Mouse (Mus musculus) forebrain, embryonic 12.5 days (tissue): ENCODE data around the gene Gm10570. TPM values are rescaled to one million over a fixed set of nuclear protein-coding genes. Genes with fewer than 3 reads are reported as not detected.

ENCODE experiments used
- ATAC-seq: fragments of 200-750 bp; cut with Nextera tagmentation; 2 replicates; pipeline ENCODE4 v1.8.0; 2017; ENCODE audit warnings: moderate TSS enrichment; ENCODE audit not compliant: low FRiP score
- H3K27ac ChIP-seq: fragments of 300-500 bp; sonication (generic); 2 replicates; pipeline ENCODE4 v1.5.1; 2016; ENCODE audit warnings: mild to moderate bottlenecking
- H3K27me3 ChIP-seq: fragments of 300-500 bp; sonication (generic); 2 replicates; pipeline ENCODE4 v1.6.1; 2016; ENCODE audit warnings: mild to moderate bottlenecking
- H3K36me3 ChIP-seq: fragments of 300-500 bp; sonication (generic); replicated peaks from 2 replicates; pipeline ENCODE4 v1.6.1; 2016; ENCODE audit warnings: mild to moderate bottlenecking
- H3K4me1 ChIP-seq: fragments of 300-500 bp; sonication (generic); 2 replicates; pipeline ENCODE4 v1.6.1; 2016
- H3K4me2 ChIP-seq: fragments of 300-500 bp; sonication (generic); 2 replicates; pipeline ENCODE4 v1.6.1; 2016; ENCODE audit warnings: mild to moderate bottlenecking, moderate library complexity
- H3K4me3 ChIP-seq: fragments of 300-500 bp; sonication (generic); replicated peaks from 2 replicates; pipeline ENCODE4 v1.5.1; 2016; ENCODE audit warnings: mild to moderate bottlenecking
- H3K9ac ChIP-seq: fragments of 300-500 bp; sonication (generic); 2 replicates; pipeline ENCODE4 v1.6.1; 2016; ENCODE audit warnings: mild to moderate bottlenecking
- H3K9me3 ChIP-seq: fragments of 300-500 bp; sonication (generic); 2 replicates; pipeline ENCODE4 v1.6.1; 2016
- WGBS: fragments of 180-500 bp; shearing (Covaris S2); methylation state at CpG from one replicate; pipeline ENCODE4 v1.1.7; 2016; 5-methylcytosine and 5-hydroxymethylcytosine counted together
- polyA plus RNA-seq: library from polyadenylated mRNA; unstranded; fragments of >200 nt; fragmentation: Nextera tagmentation; extraction: Ambion mirVana; gene quantifications from 2 replicates; pipeline ENCODE4 v1.2.1, GENCODE M21; 2016

Gene Gm10570
- not detected in 2 replicates for polyA plus RNA-seq

- H3K9ac ChIP-seq: peak within 1 kb of the TSS; percentile 56
- H3K4me3 ChIP-seq: peak within 1 kb of the TSS; percentile 50
- H3K27me3 ChIP-seq: peaks cover 62% of the 10 kb centered on the region
- H3K9me3 ChIP-seq: no peaks in the 10 kb centered on the region
- under 1% methylated on average over 52 of the region's 52 CpGs for WGBS
- peak within 1 kb of the TSS; percentile 97 for H3K4me2 ChIP-seq
- peak; percentile 63 for ATAC-seq
- H3K36me3 ChIP-seq: peaks cover 4% of the 10 kb centered on the region; the same call in 1 of the 2 replicates
- peaks cover 19% of the 10 kb centered on the region for H3K4me1 ChIP-seq
- H3K27ac ChIP-seq: no peak within 1 kb of the TSS
Observed at GRCm38 (mm10) chr4:130308231-130309081, at the start of gene Gm10570, which contains the start of gene Fabp3. Gene Gm10570, minus strand, starts transcription at chr4:130308674. Gene Fabp3, plus strand, starts transcription at chr4:130308595.

DNA sequence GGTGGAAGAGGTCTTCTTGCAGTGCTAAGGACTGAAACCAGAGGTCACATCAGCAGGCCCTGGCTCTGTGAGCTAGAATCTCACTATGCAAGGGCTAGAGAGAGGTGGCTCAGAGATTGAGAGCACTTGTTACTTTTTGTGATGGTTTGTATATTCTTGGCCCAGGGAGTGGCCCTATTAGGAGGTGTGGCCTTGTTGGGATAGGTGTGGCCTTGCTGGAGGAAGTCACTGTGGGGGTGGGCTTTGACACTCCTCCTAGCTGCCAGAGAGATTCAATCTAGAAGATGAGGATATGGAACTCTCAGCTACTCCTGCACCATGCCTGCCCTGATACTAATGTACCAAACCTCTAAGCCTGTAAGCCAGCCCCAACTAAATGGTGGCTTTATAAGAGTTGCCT is 49.5 kb upstream of the Gm10570 start:
- Histone ChIP-seq H3K4me2 (no peak overlapping the region), H3K9me3 (no peaks in the 10 kb centered on the region), H3K9ac (no peak overlapping the region), H3K4me1 (peaks cover 22% of the 10 kb centered on the region), H3K27me3 (no peaks in the 10 kb centered on the region), H3K27ac (no peak overlapping the region), H3K4me3 (no peak overlapping the region), H3K36me3 (peaks cover 31% of the 10 kb centered on the region)
- ATAC-seq: no peak

DNA sequence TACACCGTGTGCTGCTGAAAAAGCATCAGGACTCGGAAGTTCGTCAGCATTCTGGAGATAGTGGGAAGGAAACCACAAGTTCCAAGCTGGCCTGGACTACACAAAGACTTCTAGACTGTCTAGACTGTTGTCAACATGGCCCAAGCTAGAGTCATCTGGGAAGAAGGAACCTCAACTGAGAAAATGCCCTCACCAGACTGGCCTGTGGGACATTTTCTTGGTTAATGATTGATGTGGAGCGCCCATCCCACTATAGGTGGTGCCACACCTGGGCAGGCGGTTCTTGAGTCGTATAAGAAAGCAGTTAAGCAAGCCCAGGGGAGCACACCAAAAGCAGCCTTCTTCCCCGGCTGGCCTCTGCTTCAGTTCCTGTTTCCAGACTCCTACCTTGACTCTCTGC is 44.1 kb upstream of the Gm10570 start:
- no peaks in the 10 kb centered on the region for H3K4me1 ChIP-seq
- no peaks in the 10 kb centered on the region for H3K9me3 ChIP-seq
- H3K36me3 ChIP-seq: peaks cover 73% of the 10 kb centered on the region
- no peaks in the 10 kb centered on the region for H3K27me3 ChIP-seq
- H3K27ac ChIP-seq: no peak overlapping the region
- no peak overlapping the region for H3K4me3 ChIP-seq
- 93% methylated on average over 7 of the region's 7 CpGs for WGBS
- H3K4me2 ChIP-seq: no peak overlapping the region
- no peak for ATAC-seq
- H3K9ac ChIP-seq: no peak overlapping the region

DNA sequence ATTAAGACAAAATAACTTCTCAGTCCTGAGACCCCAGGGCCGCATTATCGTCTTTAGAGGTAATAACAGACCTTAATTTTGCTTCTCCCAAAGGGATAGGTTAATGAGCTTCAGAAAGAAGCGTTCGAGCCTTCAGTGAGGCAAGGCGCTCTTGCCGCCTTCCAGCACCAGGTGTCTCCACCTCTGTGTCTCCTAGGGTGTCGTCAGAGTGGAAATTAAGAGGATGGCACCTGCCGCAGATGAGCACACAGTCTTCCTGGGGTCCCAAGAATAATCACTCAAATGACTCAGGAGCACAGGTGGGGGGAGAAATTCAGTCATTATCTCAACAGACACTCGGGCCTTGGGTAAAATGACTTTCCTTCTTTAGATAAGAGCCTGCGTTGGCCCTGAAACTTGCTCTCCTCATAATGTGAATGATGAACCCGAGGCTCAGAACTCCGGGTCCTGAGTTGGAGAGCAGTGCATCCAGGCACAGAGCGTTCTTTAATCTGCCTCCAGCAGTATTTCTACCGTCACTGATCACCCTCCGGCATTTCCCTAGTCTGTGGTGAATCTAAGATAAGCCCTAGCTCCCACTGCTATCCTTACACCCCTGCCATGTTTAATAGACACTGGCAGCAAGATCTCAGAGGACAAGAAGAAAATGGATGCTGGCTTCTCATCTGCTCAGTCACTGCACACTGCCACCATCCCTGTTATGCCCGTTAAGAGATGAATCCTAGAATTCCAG is 42.4 kb upstream of the Gm10570 start:
- 89% methylated on average over 16 of the region's 16 CpGs for WGBS
- H3K36me3 ChIP-seq: peaks cover 74% of the 10 kb centered on the region
- ATAC-seq: no peak

GRCm38 (mm10) chr4:130349666-130350065 is 41.2 kb upstream of the Gm10570 start:
- no peak overlapping the region for H3K27ac ChIP-seq
- no peaks in the 10 kb centered on the region for H3K9me3 ChIP-seq
- WGBS: 95% methylated on average over 6 of the region's 6 CpGs
- no peak overlapping the region for H3K4me2 ChIP-seq
- H3K36me3 ChIP-seq: peaks cover 74% of the 10 kb centered on the region
- no peak overlapping the region for H3K4me3 ChIP-seq
- H3K9ac ChIP-seq: no peak overlapping the region
- H3K27me3 ChIP-seq: no peaks in the 10 kb centered on the region
- no peaks in the 10 kb centered on the region for H3K4me1 ChIP-seq
- no peak for ATAC-seq

More for the DNA sequence above, 42.4 kb upstream of the Gm10570 start:
- H3K4me2 ChIP-seq: no peak overlapping the region
- no peak overlapping the region for H3K4me3 ChIP-seq
- no peaks in the 10 kb centered on the region for H3K27me3 ChIP-seq
- H3K9ac ChIP-seq: no peak overlapping the region
- no peaks in the 10 kb centered on the region for H3K9me3 ChIP-seq
- no peaks in the 10 kb centered on the region for H3K4me1 ChIP-seq
- H3K27ac ChIP-seq: no peak overlapping the region

DNA sequence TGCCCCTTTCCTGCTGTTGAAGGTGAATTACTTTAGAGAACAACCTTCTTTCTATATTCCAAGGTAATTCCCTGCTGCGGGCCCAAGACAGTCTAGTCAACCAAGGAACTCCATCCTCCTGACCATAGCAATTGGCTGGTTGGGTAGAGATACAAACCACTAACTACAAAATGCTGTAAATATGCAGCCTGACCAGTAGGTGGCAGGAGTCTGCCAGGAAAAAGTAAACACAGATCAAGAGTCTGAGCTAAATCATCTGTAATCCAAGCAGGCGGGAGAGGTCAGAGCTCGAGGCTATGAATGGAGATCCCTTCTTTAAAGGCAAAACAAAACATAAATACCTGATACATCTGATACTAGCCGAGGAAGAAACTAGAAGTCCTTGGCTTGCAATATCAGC is 33.2 kb upstream of the Gm10570 start:
- H3K9ac ChIP-seq: no peak overlapping the region
- H3K36me3 ChIP-seq: peaks cover 32% of the 10 kb centered on the region
- H3K4me1 ChIP-seq: no peaks in the 10 kb centered on the region
- H3K9me3 ChIP-seq: no peaks in the 10 kb centered on the region
- no peak overlapping the region for H3K27ac ChIP-seq
- no peaks in the 10 kb centered on the region for H3K27me3 ChIP-seq
- no peak overlapping the region for H3K4me2 ChIP-seq
- H3K4me3 ChIP-seq: no peak overlapping the region
- ATAC-seq: peak; percentile 17; the same call in 1 of the 2 replicates
- 22% methylated on average over 4 of the region's 4 CpGs for WGBS

DNA sequence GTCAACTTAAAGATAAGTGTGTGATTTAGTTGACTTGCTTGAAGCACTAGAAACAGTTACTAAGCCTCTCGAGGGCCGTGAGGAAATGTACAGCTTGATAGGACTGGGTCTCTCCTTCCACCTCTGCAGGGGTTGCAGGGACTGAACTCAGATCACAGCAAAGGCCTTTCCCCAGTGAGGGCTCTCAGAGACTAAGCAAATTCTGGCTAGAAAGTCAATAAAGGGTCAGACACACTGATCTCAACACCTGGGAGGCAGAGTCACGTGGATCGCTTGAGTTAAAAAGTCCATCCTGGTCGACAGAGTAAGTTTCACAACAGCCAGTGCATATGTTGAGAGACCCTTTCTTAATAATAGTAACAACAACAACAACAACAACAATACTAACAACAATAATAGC is 27.4 kb upstream of the Gm10570 start:
- WGBS: 95% methylated on average over 5 of the region's 5 CpGs
- H3K4me2 ChIP-seq: no peak overlapping the region
- no peak overlapping the region for H3K4me3 ChIP-seq
- no peak overlapping the region for H3K27ac ChIP-seq
- H3K9ac ChIP-seq: no peak overlapping the region
- H3K9me3 ChIP-seq: no peaks in the 10 kb centered on the region
- no peak for ATAC-seq
- peaks cover 49% of the 10 kb centered on the region for H3K36me3 ChIP-seq
- H3K4me1 ChIP-seq: no peaks in the 10 kb centered on the region
- H3K27me3 ChIP-seq: no peaks in the 10 kb centered on the region

DNA sequence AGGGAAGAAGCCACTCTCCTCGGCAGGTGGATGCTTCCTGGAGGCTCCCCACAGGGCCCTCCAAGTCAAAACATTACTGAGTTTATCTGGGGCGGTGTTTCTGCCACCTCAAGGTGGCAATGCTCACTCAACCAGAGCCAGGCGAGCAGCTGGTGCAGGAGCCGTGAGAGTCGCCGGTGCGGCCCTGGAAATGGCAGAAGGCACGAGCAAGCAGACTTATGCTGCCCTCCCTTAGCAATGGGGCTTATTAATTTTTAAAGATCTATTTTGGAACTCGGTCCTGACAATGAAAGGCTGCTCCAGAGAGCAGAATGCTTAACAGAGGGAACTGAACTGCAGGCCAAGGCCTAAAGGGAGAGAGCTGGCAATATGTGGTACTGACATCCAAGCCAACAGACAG is 18.9 kb upstream of the Gm10570 start:
- no peak for ATAC-seq
- Histone ChIP-seq H3K27ac (no peak overlapping the region), H3K4me1 (no peaks in the 10 kb centered on the region), H3K9ac (no peak overlapping the region), H3K4me2 (no peak overlapping the region), H3K9me3 (no peaks in the 10 kb centered on the region), H3K4me3 (no peak overlapping the region), H3K36me3 (peaks cover 57% of the 10 kb centered on the region), H3K27me3 (no peaks in the 10 kb centered on the region)
- WGBS: 85% methylated on average over 9 of the region's 9 CpGs

- H3K9me3 ChIP-seq: no peaks in the 10 kb centered on the region
- no peaks in the 10 kb centered on the region for H3K4me1 ChIP-seq
- no peak overlapping the region for H3K9ac ChIP-seq
- H3K27ac ChIP-seq: no peak overlapping the region
- no peak overlapping the region for H3K4me3 ChIP-seq
- H3K4me2 ChIP-seq: no peak overlapping the region
- peaks cover 64% of the 10 kb centered on the region for H3K36me3 ChIP-seq
- 88% methylated on average over 2 of the region's 2 CpGs for WGBS
- no peaks in the 10 kb centered on the region for H3K27me3 ChIP-seq
- ATAC-seq: no peak
Observed at GRCm38 (mm10) chr4:130325446-130325845, 17.0 kb upstream of the Gm10570 start.

DNA sequence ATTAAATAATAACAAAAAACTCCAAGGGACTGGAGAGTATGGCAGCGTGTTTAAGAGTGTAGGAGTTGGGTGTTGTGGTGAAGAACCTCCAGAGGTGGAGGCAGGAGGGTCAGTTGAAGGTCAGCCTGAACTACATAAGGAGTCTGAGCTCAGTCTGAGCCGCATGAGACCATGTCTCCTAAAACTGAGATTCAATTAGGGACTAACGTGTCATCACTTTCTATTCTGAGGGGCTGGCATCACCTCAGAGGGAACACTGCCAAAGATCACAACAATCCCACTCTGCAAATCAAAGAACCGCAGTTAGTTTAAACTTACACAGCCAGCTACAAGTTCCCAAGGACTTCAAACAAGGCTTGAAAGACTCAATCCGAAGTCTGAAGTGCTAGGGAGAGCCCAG is 15.1 kb upstream of the Gm10570 start:
- H3K9ac ChIP-seq: no peak overlapping the region
- H3K36me3 ChIP-seq: peaks cover 75% of the 10 kb centered on the region
- ATAC-seq: no peak
- no peaks in the 10 kb centered on the region for H3K4me1 ChIP-seq
- H3K4me2 ChIP-seq: no peak overlapping the region
- H3K27me3 ChIP-seq: no peaks in the 10 kb centered on the region
- WGBS: 85% methylated on average over 5 of the region's 5 CpGs
- no peaks in the 10 kb centered on the region for H3K9me3 ChIP-seq
- H3K27ac ChIP-seq: no peak overlapping the region
- H3K4me3 ChIP-seq: no peak overlapping the region

- WGBS: 94% methylated on average over 1 of the region's 1 CpGs
- H3K9ac ChIP-seq: no peak overlapping the region
- no peaks in the 10 kb centered on the region for H3K9me3 ChIP-seq
- H3K27me3 ChIP-seq: no peaks in the 10 kb centered on the region
- no peak overlapping the region for H3K27ac ChIP-seq
- no peak for ATAC-seq
- peaks cover 76% of the 10 kb centered on the region for H3K36me3 ChIP-seq
- H3K4me2 ChIP-seq: no peak overlapping the region
- H3K4me3 ChIP-seq: no peak overlapping the region
- H3K4me1 ChIP-seq: no peaks in the 10 kb centered on the region
Observed at GRCm38 (mm10) chr4:130323165-130323564, 14.7 kb upstream of the Gm10570 start.

- Histone ChIP-seq H3K4me2 (no peak overlapping the region), H3K27me3 (no peaks in the 10 kb centered on the region), H3K27ac (no peak overlapping the region), H3K9ac (no peak overlapping the region), H3K9me3 (no peaks in the 10 kb centered on the region), H3K4me1 (no peaks in the 10 kb centered on the region), H3K36me3 (peaks cover 75% of the 10 kb centered on the region), H3K4me3 (no peak overlapping the region)
- ATAC-seq: no peak
- 85% methylated on average over 7 of the region's 7 CpGs for WGBS
Observed at GRCm38 (mm10) chr4:130322567-130322966, 14.1 kb upstream of the Gm10570 start.
